In genomic region chr8:105826379-105826778, GRCm38 (mm10) we compare ENCODE assay signal across 9 mouse cellular contexts. TPM values are rescaled to one million over a fixed set of nuclear protein-coding genes. Genes with fewer than 3 reads are reported as not detected.
DNase-seq lines count a peak whose midpoint lies in the region; ATAC-seq lines count a peak whose summit lies in the region.
"Had no signal": no experiment of that assay in that cellular context is flagged by ENCODE, and none has a peak within 500 bp of the region (broad histone marks: within the 10 kb centered on the region; RNA-seq: fewer than 3 reads in every experiment).

No protein-coding gene starts in this region.

- DNase-seq in lung, postnatal 4 days: no peak
- no peak for DNase-seq in embryonic facial prominence, embryonic 11.5 days (ENCODE audit: low spot score)
- no peak for DNase-seq in intestine, embryonic 14.5 days (ENCODE audit: low spot score)
- DNase-seq in gastrocnemius, postnatal 36 days: no peak
- DNase-seq in spleen, adult 18-20 months: no peak
- DNase-seq in cerebellum, adult 9-10 months: no peak

- intact Hi-C loops in gastrocnemius, postnatal 36 days (cut with DNase I): loop anchor here (2.0 kb wide), 1 partner anchor 34 kb away; the partner anchor contains the start of gene Nutf2

- H3K36me3 ChIP-seq in lung, embryonic 15.5 days: peaks cover 27% of the 10 kb centered on the region
- peaks cover 3% of the 10 kb centered on the region for H3K36me3 ChIP-seq in embryonic facial prominence, embryonic 11.5 days (replicated peaks; ENCODE audit: control insufficient read depth, insufficient read depth, low read depth, low read length)
- H3K36me3 ChIP-seq in intestine, embryonic 14.5 days (ENCODE audit: control insufficient read depth, insufficient read depth, low read length): peaks cover 37% of the 10 kb centered on the region
- peaks cover 13% of the 10 kb centered on the region; the same call in 1 of the 2 replicates for H3K36me3 ChIP-seq in midbrain, embryonic 15.5 days (replicated peaks)

- H3K27ac ChIP-seq in lung, embryonic 15.5 days: no peak overlapping the region
- H3K27ac ChIP-seq in embryonic facial prominence, embryonic 11.5 days (replicated peaks; ENCODE audit: low read depth, low read length): no peak overlapping the region
- peak overlapping the region; percentile 52; the same call in 1 of the 2 replicates for H3K27ac ChIP-seq in intestine, embryonic 14.5 days (ENCODE audit: low read depth)
- H3K27ac ChIP-seq in midbrain, embryonic 15.5 days: peak overlapping the region; percentile 73

- H3K9ac ChIP-seq in lung, embryonic 15.5 days: peak overlapping the region; percentile 83
- peak overlapping the region; percentile 85 for H3K9ac ChIP-seq in embryonic facial prominence, embryonic 11.5 days (replicated peaks; ENCODE audit: low read length)
- H3K9ac ChIP-seq in intestine, embryonic 14.5 days (ENCODE audit: low read length): peak overlapping the region; percentile 86
- peak overlapping the region; percentile 90 for H3K9ac ChIP-seq in midbrain, embryonic 15.5 days

- H3K27me3 ChIP-seq in lung, embryonic 15.5 days: no peaks in the 10 kb centered on the region
- H3K27me3 ChIP-seq in embryonic facial prominence, embryonic 11.5 days (ENCODE audit: control insufficient read depth, insufficient read depth, low read length): no peaks in the 10 kb centered on the region
- no peaks in the 10 kb centered on the region for H3K27me3 ChIP-seq in intestine, embryonic 14.5 days (replicated peaks; ENCODE audit: control insufficient read depth, insufficient read depth, low read length)
- no peaks in the 10 kb centered on the region for H3K27me3 ChIP-seq in midbrain, embryonic 15.5 days (replicated peaks)

- no peak for ATAC-seq in lung, embryonic 15.5 days (ENCODE audit: borderline replicate concordance, extremely low read depth, low FRiP score, low TSS enrichment)
- ATAC-seq in embryonic facial prominence, embryonic 11.5 days (replicated peaks; ENCODE audit: insufficient number of reproducible peaks, low FRiP score, low TSS enrichment, low read depth): no peak
- ATAC-seq in intestine, embryonic 14.5 days (replicated peaks; ENCODE audit: low FRiP score, low TSS enrichment, low read depth): no peak
- ATAC-seq in midbrain, embryonic 15.5 days (replicated peaks): no peak

- no peaks in the 10 kb centered on the region for H3K9me3 ChIP-seq in lung, embryonic 15.5 days
- H3K9me3 ChIP-seq in embryonic facial prominence, embryonic 11.5 days (replicated peaks; ENCODE audit: control insufficient read depth, low read length): no peaks in the 10 kb centered on the region
- no peaks in the 10 kb centered on the region for H3K9me3 ChIP-seq in intestine, embryonic 14.5 days (ENCODE audit: control insufficient read depth, low read length)
- no peaks in the 10 kb centered on the region for H3K9me3 ChIP-seq in midbrain, embryonic 15.5 days

- peak overlapping the region; percentile 82 for H3K4me3 ChIP-seq in lung, embryonic 15.5 days
- peak overlapping the region; percentile 86 for H3K4me3 ChIP-seq in embryonic facial prominence, embryonic 11.5 days (ENCODE audit: low read depth, low read length)
- H3K4me3 ChIP-seq in intestine, embryonic 14.5 days (ENCODE audit: low read depth, low read length): peak overlapping the region; percentile 88
- peak overlapping the region; percentile 88 for H3K4me3 ChIP-seq in midbrain, embryonic 15.5 days

- peaks cover 15% of the 10 kb centered on the region for H3K4me1 ChIP-seq in lung, embryonic 15.5 days
- H3K4me1 ChIP-seq in embryonic facial prominence, embryonic 11.5 days (ENCODE audit: control insufficient read depth, insufficient read depth, low read length): no peaks in the 10 kb centered on the region
- peaks cover 11% of the 10 kb centered on the region for H3K4me1 ChIP-seq in intestine, embryonic 14.5 days (replicated peaks; ENCODE audit: control insufficient read depth, insufficient read depth, low read length)
- peaks cover 17% of the 10 kb centered on the region for H3K4me1 ChIP-seq in midbrain, embryonic 15.5 days

- 4% methylated on average over 4 of the region's 4 CpGs for WGBS in lung, embryonic 15.5 days
- WGBS in embryonic facial prominence, embryonic 11.5 days: 10% methylated on average over 4 of the region's 4 CpGs
- 4% methylated on average over 4 of the region's 4 CpGs for WGBS in intestine, embryonic 14.5 days
- WGBS in midbrain, embryonic 15.5 days: 18% methylated on average over 4 of the region's 4 CpGs

- H3K4me2 ChIP-seq in lung, embryonic 15.5 days: peak overlapping the region; percentile 63
- H3K4me2 ChIP-seq in embryonic facial prominence, embryonic 11.5 days (ENCODE audit: low read depth, low read length): peak overlapping the region; percentile 78
- H3K4me2 ChIP-seq in intestine, embryonic 14.5 days (ENCODE audit: low read length): peak overlapping the region; percentile 87
- H3K4me2 ChIP-seq in midbrain, embryonic 15.5 days: peak overlapping the region; percentile 71

RNA-seq across cellular contexts. Expression of gene Ranbp10, which starts 0.8 kb away (rescaled TPM):
- 9.9 and 12.0 TPM in 2 replicates for polyA plus RNA-seq in lung, embryonic 15.5 days (2015; fragmentation: Nextera tagmentation; extraction: Ambion mirVana)
- 11.2 and 13.0 TPM in 2 replicates for polyA plus RNA-seq in embryonic facial prominence, embryonic 11.5 days (2014; fragmentation: Nextera tagmentation; extraction: Ambion mirVana)
- 11.6 and 11.7 TPM in 2 replicates for polyA plus RNA-seq in intestine, embryonic 14.5 days (2014; fragmentation: Nextera tagmentation; extraction: Ambion mirVana)
- polyA plus RNA-seq in midbrain, embryonic 15.5 days (2015; fragmentation: Nextera tagmentation; extraction: Ambion mirVana): 11.8 and 13.6 TPM in 2 replicates
- 10 to 100 TPM; 19.7 to 22.0 TPM for total RNA-seq in gastrocnemius, postnatal 36 days (2021)

RNA-seq across cellular contexts. Expression of gene Tsnaxip1, which starts 1.2 kb away (rescaled TPM):
- 1.3 and 1.5 TPM in 2 replicates for polyA plus RNA-seq in lung, embryonic 15.5 days (2015; fragmentation: Nextera tagmentation; extraction: Ambion mirVana)
- polyA plus RNA-seq in embryonic facial prominence, embryonic 11.5 days (2014; fragmentation: Nextera tagmentation; extraction: Ambion mirVana): 0.27 TPM in 1 of 2 replicates, not detected in the other
- polyA plus RNA-seq in intestine, embryonic 14.5 days (2014; fragmentation: Nextera tagmentation; extraction: Ambion mirVana): 0.11 TPM in 1 of 2 replicates, not detected in the other
- polyA plus RNA-seq in midbrain, embryonic 15.5 days (2015; fragmentation: Nextera tagmentation; extraction: Ambion mirVana): 0.64 and 1.0 TPM in 2 replicates
- not detected for total RNA-seq in gastrocnemius, postnatal 36 days (2021)
- total RNA-seq: hematopoietic stem cell, adult 5-6 weeks had no signal

RNA-seq across cellular contexts. Expression of gene Cenpt, which starts 26.7 kb away (rescaled TPM):
- 45.2 and 45.4 TPM in 2 replicates for polyA plus RNA-seq in lung, embryonic 15.5 days (2015; fragmentation: Nextera tagmentation; extraction: Ambion mirVana)
- polyA plus RNA-seq in embryonic facial prominence, embryonic 11.5 days (2014; fragmentation: Nextera tagmentation; extraction: Ambion mirVana): 50.8 and 53.1 TPM in 2 replicates
- 39.2 and 40.1 TPM in 2 replicates for polyA plus RNA-seq in intestine, embryonic 14.5 days (2014; fragmentation: Nextera tagmentation; extraction: Ambion mirVana)
- polyA plus RNA-seq in midbrain, embryonic 15.5 days (2015; fragmentation: Nextera tagmentation; extraction: Ambion mirVana): 55.2 and 58.7 TPM in 2 replicates
- total RNA-seq in gastrocnemius, postnatal 36 days (2021): 1 to 10 TPM; 1.1 to 1.2 TPM

RNA-seq across cellular contexts. Expression of gene Thap11, which starts 28.6 kb away (rescaled TPM):
- polyA plus RNA-seq in lung, embryonic 15.5 days (2015; fragmentation: Nextera tagmentation; extraction: Ambion mirVana): 67.9 and 68.2 TPM in 2 replicates
- 67.7 and 72.4 TPM in 2 replicates for polyA plus RNA-seq in embryonic facial prominence, embryonic 11.5 days (2014; fragmentation: Nextera tagmentation; extraction: Ambion mirVana)
- 58.0 and 61.1 TPM in 2 replicates for polyA plus RNA-seq in intestine, embryonic 14.5 days (2014; fragmentation: Nextera tagmentation; extraction: Ambion mirVana)
- 56.2 and 58.6 TPM in 2 replicates for polyA plus RNA-seq in midbrain, embryonic 15.5 days (2015; fragmentation: Nextera tagmentation; extraction: Ambion mirVana)
- total RNA-seq in gastrocnemius, postnatal 36 days (2021): 10 to 100 TPM; 19.0 TPM

RNA-seq across cellular contexts. Expression of gene Nutf2, which starts 34.0 kb away (rescaled TPM):
- polyA plus RNA-seq in lung, embryonic 15.5 days (2015; fragmentation: Nextera tagmentation; extraction: Ambion mirVana): 231 and 277 TPM in 2 replicates
- polyA plus RNA-seq in embryonic facial prominence, embryonic 11.5 days (2014; fragmentation: Nextera tagmentation; extraction: Ambion mirVana): 262 and 323 TPM in 2 replicates
- polyA plus RNA-seq in intestine, embryonic 14.5 days (2014; fragmentation: Nextera tagmentation; extraction: Ambion mirVana): 302 and 316 TPM in 2 replicates
- polyA plus RNA-seq in midbrain, embryonic 15.5 days (2015; fragmentation: Nextera tagmentation; extraction: Ambion mirVana): 148 and 152 TPM in 2 replicates
- 10 to 100 TPM; 38.4 to 52.9 TPM for total RNA-seq in gastrocnemius, postnatal 36 days (2021)

Comparison
In these comparisons a context has a peak if more than half of its experiments do, and no peak if none do; other contexts are left out.
1. H3K27ac ChIP-seq: peak in intestine, embryonic 14.5 days (single experiment) and midbrain, embryonic 15.5 days (single experiment); none in lung, embryonic 15.5 days (single experiment) and embryonic facial prominence, embryonic 11.5 days (single experiment).
2. Peak in every context shown above with its lines, with median percentiles within 50 percentile points of each other: H3K4me2 ChIP-seq, H3K4me3 ChIP-seq and H3K9ac ChIP-seq.